Mouse (Mus musculus): ENCODE measurements at regions not wholly inside any gene's neighbourhood (a gene's known extent, or its start where the extent isn't known, plus 50 kb on each side); places are given as distances from the start of the nearest gene placed in this dataset.

DNA sequence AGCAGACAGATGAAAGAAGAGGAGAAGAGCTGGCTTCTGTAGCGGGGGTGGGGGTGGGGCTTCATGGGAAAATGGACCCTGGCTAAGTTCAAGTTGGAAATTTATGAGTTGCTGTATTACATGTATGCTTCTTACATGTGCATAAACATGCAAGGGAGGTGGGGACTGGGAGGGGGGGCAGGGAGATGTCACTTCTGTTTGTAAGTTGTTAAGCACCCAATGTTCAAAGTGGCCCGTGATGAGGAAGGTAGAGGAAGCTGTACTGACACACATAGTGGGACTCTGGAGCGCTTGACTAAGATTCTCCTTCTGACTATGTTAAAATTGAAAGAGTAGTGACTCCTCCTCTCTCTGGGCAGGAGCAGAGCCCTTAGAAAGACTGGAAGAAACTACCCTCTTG is 75.0 kb downstream of the Dad1 start:
- WGBS = 94% methylated on average over 3 of the region's 3 CpGs
- Histone ChIP-seq H3K27ac (ENCODE audit: low read depth, low read length) (no peak overlapping the region), H3K4me3 (ENCODE audit: low read depth, low read length) (no peak overlapping the region), H3K4me1 (ENCODE audit: insufficient read depth, low read length) (peaks cover 5% of the 10 kb centered on the region), H3K9ac (replicated peaks; ENCODE audit: low read length, poor library complexity, severe bottlenecking) (no peak overlapping the region), H3K9me3 (ENCODE audit: low read length) (no peaks in the 10 kb centered on the region), H3K27me3 (ENCODE audit: insufficient read depth, low read length) (no peaks in the 10 kb centered on the region; the same call in 1 of the 2 replicates), H3K4me2 (ENCODE audit: low read depth, low read length, poor library complexity, severe bottlenecking) (no peak overlapping the region), H3K36me3 (ENCODE audit: insufficient read depth, low read length) (no peaks in the 10 kb centered on the region)
- DNase-seq (ENCODE audit: low spot score) (no peak), ATAC-seq (ENCODE audit: low FRiP score) (no peak)
- TF ChIP-seq CTCF (IDR thresholded peaks at IDR 0.05) = no peak

DNA sequence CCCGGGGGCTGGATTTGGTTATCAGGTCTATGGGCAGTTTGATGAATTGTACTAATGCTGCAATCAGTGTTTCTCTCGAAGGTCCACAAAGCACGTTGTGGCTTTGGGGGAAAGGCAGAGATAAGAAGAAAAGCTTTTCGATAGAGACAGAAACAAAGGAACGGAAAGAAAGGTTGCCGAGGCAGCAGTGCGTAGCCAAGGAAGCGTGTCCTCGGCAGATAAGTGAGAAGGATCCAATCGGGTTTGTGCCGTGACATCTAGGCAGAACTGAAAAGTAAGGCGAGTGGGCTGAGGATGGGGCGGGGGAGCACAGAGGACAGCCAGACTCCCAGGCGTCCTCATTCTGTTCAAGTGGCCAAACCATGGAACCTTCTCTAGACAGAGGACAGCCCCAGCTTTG is 77.4 kb downstream of the Dad1 start:
- Histone ChIP-seq H3K4me1 (ENCODE audit: insufficient read depth, low read length) (peaks cover 11% of the 10 kb centered on the region), H3K9me3 (ENCODE audit: low read length) (no peaks in the 10 kb centered on the region), H3K4me2 (ENCODE audit: low read depth, low read length, poor library complexity, severe bottlenecking) (no peak overlapping the region), H3K27ac (ENCODE audit: low read depth, low read length) (no peak overlapping the region), H3K9ac (replicated peaks; ENCODE audit: low read length, poor library complexity, severe bottlenecking) (no peak overlapping the region), H3K4me3 (ENCODE audit: low read depth, low read length) (no peak overlapping the region), H3K36me3 (ENCODE audit: insufficient read depth, low read length) (no peaks in the 10 kb centered on the region), H3K27me3 (ENCODE audit: insufficient read depth, low read length) (no peaks in the 10 kb centered on the region; the same call in 1 of the 2 replicates)
- peak; percentile 17 for DNase-seq (ENCODE audit: low spot score)
- no peak for TF ChIP-seq CTCF (IDR thresholded peaks at IDR 0.05)
- ATAC-seq (ENCODE audit: low FRiP score) = no peak
- WGBS = 19% methylated on average over 14 of the region's 14 CpGs

GRCm38 (mm10) chr14:54175476-54175875 is 78.4 kb downstream of the Dad1 start:
- Histone ChIP-seq H3K27me3 (ENCODE audit: insufficient read depth, low read length) (no peaks in the 10 kb centered on the region), H3K4me3 (ENCODE audit: low read depth, low read length) (no peak overlapping the region), H3K36me3 (ENCODE audit: insufficient read depth, low read length) (no peaks in the 10 kb centered on the region), H3K9ac (replicated peaks; ENCODE audit: low read length, poor library complexity, severe bottlenecking) (no peak overlapping the region), H3K4me1 (ENCODE audit: insufficient read depth, low read length) (peaks cover 11% of the 10 kb centered on the region; the same call in 1 of the 2 replicates), H3K27ac (ENCODE audit: low read depth, low read length) (no peak overlapping the region), H3K4me2 (ENCODE audit: low read depth, low read length, poor library complexity, severe bottlenecking) (no peak overlapping the region), H3K9me3 (ENCODE audit: low read length) (no peaks in the 10 kb centered on the region)
- ATAC-seq (ENCODE audit: low FRiP score) (no peak), DNase-seq (ENCODE audit: low spot score) (no peak)
- no peak for TF ChIP-seq CTCF (IDR thresholded peaks at IDR 0.05)
- 76% methylated on average over 5 of the region's 5 CpGs for WGBS

- 90% methylated on average over 5 of the region's 5 CpGs for whole genome bisulfite sequencing
- peaks cover 7% of the 10 kb centered on the region; the same call in 1 of the 2 replicates for H3K4me1 ChIP-seq (ENCODE audit: insufficient read depth, low read length)
These were observed 80.6 kb downstream of the Dad1 start for GRCm38 (mm10) chr14:54173316-54173715.

GRCm38 (mm10) chr14:54169254-54169653 is 84.7 kb downstream of the Dad1 start:
- WGBS = 88% methylated on average over 7 of the region's 7 CpGs

More at GRCm38 (mm10) chr14:54173316-54173715, 80.6 kb downstream of the Dad1 start:
- Histone ChIP-seq H3K4me2 (ENCODE audit: low read depth, low read length, poor library complexity, severe bottlenecking) (no peak overlapping the region), H3K9me3 (ENCODE audit: low read length) (no peaks in the 10 kb centered on the region), H3K27me3 (ENCODE audit: insufficient read depth, low read length) (no peaks in the 10 kb centered on the region), H3K27ac (ENCODE audit: low read depth, low read length) (no peak overlapping the region), H3K36me3 (ENCODE audit: insufficient read depth, low read length) (no peaks in the 10 kb centered on the region), H3K4me3 (ENCODE audit: low read depth, low read length) (no peak overlapping the region), H3K9ac (replicated peaks; ENCODE audit: low read length, poor library complexity, severe bottlenecking) (no peak overlapping the region)
- no peak for TF ChIP-seq CTCF (IDR thresholded peaks at IDR 0.05)
- ATAC-seq (ENCODE audit: low FRiP score) (no peak), DNase-seq (ENCODE audit: low spot score) (no peak)

GRCm38 (mm10) chr14:54168414-54168931 is 85.4 kb downstream of the Dad1 start:
- Histone ChIP-seq H3K4me2 (ENCODE audit: low read depth, low read length, poor library complexity, severe bottlenecking) (no peak overlapping the region), H3K4me1 (ENCODE audit: insufficient read depth, low read length) (peaks cover 2% of the 10 kb centered on the region; the same call in 1 of the 2 replicates), H3K4me3 (ENCODE audit: low read depth, low read length) (no peak overlapping the region), H3K9ac (replicated peaks; ENCODE audit: low read length, poor library complexity, severe bottlenecking) (no peak overlapping the region), H3K9me3 (ENCODE audit: low read length) (no peaks in the 10 kb centered on the region), H3K27me3 (ENCODE audit: insufficient read depth, low read length) (no peaks in the 10 kb centered on the region), H3K27ac (ENCODE audit: low read depth, low read length) (no peak overlapping the region), H3K36me3 (ENCODE audit: insufficient read depth, low read length) (no peaks in the 10 kb centered on the region)
- no peak for DNase-seq (ENCODE audit: low spot score)
- 81% methylated on average over 4 of the region's 4 CpGs for WGBS
- TF ChIP-seq CTCF (IDR thresholded peaks at IDR 0.05) = no peak
- no peak for ATAC-seq (ENCODE audit: low FRiP score)

More at GRCm38 (mm10) chr14:54169254-54169653, 84.7 kb downstream of the Dad1 start:
- H3K4me1 ChIP-seq (ENCODE audit: insufficient read depth, low read length) = peaks cover 7% of the 10 kb centered on the region; the same call in 1 of the 2 replicates
- H3K36me3 ChIP-seq (ENCODE audit: insufficient read depth, low read length) = no peaks in the 10 kb centered on the region
- no peak overlapping the region for H3K4me3 ChIP-seq (ENCODE audit: low read depth, low read length)
- H3K27ac ChIP-seq (ENCODE audit: low read depth, low read length) = no peak overlapping the region
- no peak for TF ChIP-seq CTCF (IDR thresholded peaks at IDR 0.05)
- H3K4me2 ChIP-seq (ENCODE audit: low read depth, low read length, poor library complexity, severe bottlenecking) = no peak overlapping the region
- H3K9ac ChIP-seq (replicated peaks; ENCODE audit: low read length, poor library complexity, severe bottlenecking) = no peak overlapping the region
- H3K9me3 ChIP-seq (ENCODE audit: low read length) = no peaks in the 10 kb centered on the region
- no peaks in the 10 kb centered on the region for H3K27me3 ChIP-seq (ENCODE audit: insufficient read depth, low read length)
- ATAC-seq (ENCODE audit: low FRiP score) (no peak), DNase-seq (ENCODE audit: low spot score) (no peak)

All from midbrain, postnatal 0 days (tissue).